Mouse (Mus musculus): Measurements from ENCODE around the gene Dab1. TPM values are rescaled to one million over a fixed set of nuclear protein-coding genes. Genes with fewer than 3 reads are reported as not detected.

Gene Dab1
- polyA plus RNA-seq, 1 experiment = not detected

DNA sequence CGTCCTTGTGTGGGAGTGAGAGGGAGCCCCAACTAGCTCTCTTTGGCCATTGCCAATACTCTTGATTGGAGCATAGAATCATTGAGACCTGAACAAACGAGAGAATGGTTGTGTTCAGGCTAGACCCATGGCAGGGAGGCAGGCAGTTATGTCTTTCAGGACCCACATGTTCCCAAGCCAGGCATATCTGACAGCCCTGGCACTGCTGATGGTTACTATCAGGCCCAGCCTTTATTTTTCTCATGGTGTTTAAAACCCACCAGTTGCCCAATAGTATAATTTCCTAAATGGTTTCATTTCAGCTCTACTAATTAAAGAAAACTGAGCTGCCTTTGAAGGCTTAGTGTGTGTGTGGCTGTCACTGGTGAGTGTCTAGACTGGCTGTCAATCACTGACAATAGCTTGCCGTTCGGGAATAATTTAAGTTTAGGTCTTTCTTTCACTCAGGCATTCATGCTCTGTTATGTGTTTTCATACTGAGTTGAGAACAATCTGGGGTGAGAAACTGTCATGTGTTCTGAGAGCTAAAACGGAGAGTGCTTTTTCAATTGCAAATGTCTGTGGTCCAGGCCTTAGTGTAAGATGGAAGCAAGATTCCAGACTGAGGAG is 17.1 kb downstream of the Dab1 start:
- no peaks in the 10 kb centered on the region for H3K27me3 ChIP-seq (ENCODE audit: control insufficient read depth, insufficient read depth, insufficient read length)
- no peak for TF ChIP-seq CEBPB (IDR thresholded peaks at IDR 0.05; ENCODE audit: low read depth)
- TF ChIP-seq MAX (IDR thresholded peaks at IDR 0.05) = no peak
- TF ChIP-seq USF1 (IDR thresholded peaks at IDR 0.05; ENCODE audit: low read depth) = no peak
- no peak for TF ChIP-seq CTCF (IDR thresholded peaks at IDR 0.05; ENCODE audit: control insufficient read depth, insufficient read depth, insufficient read length)
- TF ChIP-seq FOSL1 (IDR thresholded peaks at IDR 0.05; ENCODE audit: insufficient read depth, low read length, poor library complexity, severe bottlenecking) = no peak
- no peak for TF ChIP-seq MYOG (IDR thresholded peaks at IDR 0.05; ENCODE audit: control insufficient read depth, extremely low read depth, insufficient read length)
- no peak for TF ChIP-seq MYOD1 (IDR thresholded peaks at IDR 0.05; ENCODE audit: control insufficient read depth, insufficient read length, low read depth)
- H3K79me3 ChIP-seq (ENCODE audit: low read depth) = no peaks in the 10 kb centered on the region
- H3ac ChIP-seq (ENCODE audit: control insufficient read depth, insufficient read length, low read depth) = no peak overlapping the region
- no peaks in the 10 kb centered on the region for H3K79me2 ChIP-seq (ENCODE audit: control insufficient read depth, insufficient read depth)
- H3K4me3 ChIP-seq (ENCODE audit: insufficient read depth, poor library complexity, severe bottlenecking) = no peak overlapping the region
- H3K36me3 ChIP-seq (ENCODE audit: control insufficient read depth, insufficient read depth) = no peaks in the 10 kb centered on the region

- no peaks in the 10 kb centered on the region for H3K79me3 ChIP-seq (ENCODE audit: low read depth)
- H3K27me3 ChIP-seq (ENCODE audit: control insufficient read depth, insufficient read depth, insufficient read length) = no peaks in the 10 kb centered on the region
- TF ChIP-seq CTCF (IDR thresholded peaks at IDR 0.05; ENCODE audit: control insufficient read depth, insufficient read depth, insufficient read length) (no peak), MAX (IDR thresholded peaks at IDR 0.05) (no peak), USF1 (IDR thresholded peaks at IDR 0.05; ENCODE audit: low read depth) (no peak), MYOG (IDR thresholded peaks at IDR 0.05; ENCODE audit: control insufficient read depth, extremely low read depth, insufficient read length) (no peak), CEBPB (IDR thresholded peaks at IDR 0.05; ENCODE audit: low read depth) (no peak), FOSL1 (IDR thresholded peaks at IDR 0.05; ENCODE audit: insufficient read depth, low read length, poor library complexity, severe bottlenecking) (no peak), MYOD1 (IDR thresholded peaks at IDR 0.05; ENCODE audit: control insufficient read depth, insufficient read length, low read depth) (no peak)
- no peaks in the 10 kb centered on the region for H3K79me2 ChIP-seq (ENCODE audit: control insufficient read depth, insufficient read depth)
- no peak overlapping the region for H3ac ChIP-seq (ENCODE audit: control insufficient read depth, insufficient read length, low read depth)
- no peaks in the 10 kb centered on the region for H3K36me3 ChIP-seq (ENCODE audit: control insufficient read depth, insufficient read depth)
- H3K4me3 ChIP-seq (ENCODE audit: insufficient read depth, poor library complexity, severe bottlenecking) = no peak overlapping the region
These were observed 29.2 kb downstream of the Dab1 start for GRCm38 (mm10) chr4:103648209-103648896.

- TF ChIP-seq MYOD1 (IDR thresholded peaks at IDR 0.05; ENCODE audit: control insufficient read depth, insufficient read length, low read depth) (no peak), FOSL1 (IDR thresholded peaks at IDR 0.05; ENCODE audit: insufficient read depth, low read length, poor library complexity, severe bottlenecking) (no peak), MAX (IDR thresholded peaks at IDR 0.05) (no peak), MYOG (IDR thresholded peaks at IDR 0.05; ENCODE audit: control insufficient read depth, extremely low read depth, insufficient read length) (no peak), CTCF (IDR thresholded peaks at IDR 0.05; ENCODE audit: control insufficient read depth, insufficient read depth, insufficient read length) (no peak), USF1 (IDR thresholded peaks at IDR 0.05; ENCODE audit: low read depth) (no peak), CEBPB (IDR thresholded peaks at IDR 0.05; ENCODE audit: low read depth) (no peak)
- H3K79me3 ChIP-seq (ENCODE audit: low read depth) = no peaks in the 10 kb centered on the region
- no peaks in the 10 kb centered on the region for H3K27me3 ChIP-seq (ENCODE audit: control insufficient read depth, insufficient read depth, insufficient read length)
- no peak overlapping the region for H3ac ChIP-seq (ENCODE audit: control insufficient read depth, insufficient read length, low read depth)
- no peak overlapping the region for H3K4me3 ChIP-seq (ENCODE audit: insufficient read depth, poor library complexity, severe bottlenecking)
- no peaks in the 10 kb centered on the region for H3K79me2 ChIP-seq (ENCODE audit: control insufficient read depth, insufficient read depth)
- H3K36me3 ChIP-seq (ENCODE audit: control insufficient read depth, insufficient read depth) = no peaks in the 10 kb centered on the region
These were observed 36.6 kb downstream of the Dab1 start for GRCm38 (mm10) chr4:103655740-103656139.

DNA sequence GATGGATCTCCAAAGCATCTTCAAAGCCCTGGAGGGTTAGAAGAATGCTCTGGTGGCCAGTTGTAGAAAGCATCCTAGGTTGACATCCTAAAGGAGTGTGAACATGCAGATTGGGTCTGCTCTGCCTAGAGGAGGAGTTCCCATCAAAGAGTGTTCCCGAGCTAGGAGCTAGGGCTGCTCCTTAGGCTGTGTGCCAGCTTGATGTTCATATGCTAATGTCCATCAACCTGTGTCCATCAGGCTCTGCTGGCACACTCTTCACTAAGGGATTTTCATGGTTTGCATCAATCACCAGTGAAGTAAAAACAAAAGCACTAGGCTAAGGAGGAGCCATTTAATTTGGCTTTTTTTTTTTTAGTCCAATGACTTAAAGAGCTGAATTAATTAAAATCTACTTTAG is 42.2 kb downstream of the Dab1 start:
- Histone ChIP-seq H3K27me3 (ENCODE audit: control insufficient read depth, insufficient read depth, insufficient read length) (no peaks in the 10 kb centered on the region), H3K36me3 (ENCODE audit: control insufficient read depth, insufficient read depth) (no peaks in the 10 kb centered on the region), H3K79me3 (ENCODE audit: low read depth) (no peaks in the 10 kb centered on the region), H3ac (ENCODE audit: control insufficient read depth, insufficient read length, low read depth) (no peak overlapping the region), H3K4me3 (ENCODE audit: insufficient read depth, poor library complexity, severe bottlenecking) (no peak overlapping the region), H3K79me2 (ENCODE audit: control insufficient read depth, insufficient read depth) (no peaks in the 10 kb centered on the region)
- TF ChIP-seq FOSL1 (IDR thresholded peaks at IDR 0.05; ENCODE audit: insufficient read depth, low read length, poor library complexity, severe bottlenecking) = no peak
- no peak for TF ChIP-seq USF1 (IDR thresholded peaks at IDR 0.05; ENCODE audit: low read depth)
- TF ChIP-seq MAX (IDR thresholded peaks at IDR 0.05) = no peak
- no peak for TF ChIP-seq MYOD1 (IDR thresholded peaks at IDR 0.05; ENCODE audit: control insufficient read depth, insufficient read length, low read depth)
- no peak for TF ChIP-seq MYOG (IDR thresholded peaks at IDR 0.05; ENCODE audit: control insufficient read depth, extremely low read depth, insufficient read length)
- no peak for TF ChIP-seq CTCF (IDR thresholded peaks at IDR 0.05; ENCODE audit: control insufficient read depth, insufficient read depth, insufficient read length)
- no peak for TF ChIP-seq CEBPB (IDR thresholded peaks at IDR 0.05; ENCODE audit: low read depth)

DNA sequence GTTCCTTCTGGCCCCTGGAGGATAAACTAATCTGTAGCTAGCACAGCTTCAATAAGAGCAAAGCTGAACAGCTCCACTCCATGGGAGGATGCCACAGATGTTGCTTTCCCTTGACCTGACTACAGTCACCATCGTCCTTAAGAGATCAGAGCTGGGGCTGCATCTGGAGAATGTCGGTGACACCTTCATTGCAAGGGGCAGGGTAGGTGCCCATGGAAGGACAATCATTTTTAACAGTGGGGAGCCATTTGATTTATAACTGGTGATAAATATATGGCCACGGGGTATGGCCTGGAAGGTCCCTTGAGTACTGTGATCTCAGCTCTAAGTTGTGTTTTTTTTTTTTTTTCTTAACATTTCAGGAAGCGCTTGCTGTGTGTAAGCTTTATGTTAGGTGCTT is 48.3 kb downstream of the Dab1 start:
- Histone ChIP-seq H3ac (ENCODE audit: control insufficient read depth, insufficient read length, low read depth) (no peak overlapping the region), H3K79me2 (ENCODE audit: control insufficient read depth, insufficient read depth) (no peaks in the 10 kb centered on the region), H3K36me3 (ENCODE audit: control insufficient read depth, insufficient read depth) (no peaks in the 10 kb centered on the region), H3K4me3 (ENCODE audit: insufficient read depth, poor library complexity, severe bottlenecking) (no peak overlapping the region), H3K79me3 (ENCODE audit: low read depth) (no peaks in the 10 kb centered on the region), H3K27me3 (ENCODE audit: control insufficient read depth, insufficient read depth, insufficient read length) (no peaks in the 10 kb centered on the region)
- TF ChIP-seq MAX (IDR thresholded peaks at IDR 0.05) (no peak), CTCF (IDR thresholded peaks at IDR 0.05; ENCODE audit: control insufficient read depth, insufficient read depth, insufficient read length) (no peak), FOSL1 (IDR thresholded peaks at IDR 0.05; ENCODE audit: insufficient read depth, low read length, poor library complexity, severe bottlenecking) (no peak), MYOG (IDR thresholded peaks at IDR 0.05; ENCODE audit: control insufficient read depth, extremely low read depth, insufficient read length) (no peak), CEBPB (IDR thresholded peaks at IDR 0.05; ENCODE audit: low read depth) (no peak), MYOD1 (IDR thresholded peaks at IDR 0.05; ENCODE audit: control insufficient read depth, insufficient read length, low read depth) (no peak), USF1 (IDR thresholded peaks at IDR 0.05; ENCODE audit: low read depth) (no peak)
